Mouse (Mus musculus) heart, adult 8-10 months (tissue): ENCODE measurements around the gene 2610301B20Rik. TPM values are rescaled to one million over a fixed set of nuclear protein-coding genes. Genes with fewer than 3 reads are reported as not detected.
"Not testable (repeated sequence)": the region's sequence is repeated elsewhere in the genome, so short reads cannot be mapped to it uniquely, and the experiment has no call there.

Experiments
- DNase-seq: peaks from one replicate; pipeline ENCODE4 v3.0.0; 2022; ENCODE audit warnings: low spot score
- total RNA-seq, 4 experiments: library from RNA; stranded (reverse); gene quantifications; 2 replicates each; pipeline ENCODE4 v1.2.4; 2022

The 2610301B20Rik gene
- total RNA-seq: 1 to 10 TPM; 6.1 to 9.5 (median 7.2) TPM

- peak; percentile 93 for DNase-seq
Observed at GRCm38 (mm10) chr4:10873920-10874665, at the start of gene 2610301B20Rik. 2610301B20Rik (plus strand) TSS chr4:10874498.

DNA sequence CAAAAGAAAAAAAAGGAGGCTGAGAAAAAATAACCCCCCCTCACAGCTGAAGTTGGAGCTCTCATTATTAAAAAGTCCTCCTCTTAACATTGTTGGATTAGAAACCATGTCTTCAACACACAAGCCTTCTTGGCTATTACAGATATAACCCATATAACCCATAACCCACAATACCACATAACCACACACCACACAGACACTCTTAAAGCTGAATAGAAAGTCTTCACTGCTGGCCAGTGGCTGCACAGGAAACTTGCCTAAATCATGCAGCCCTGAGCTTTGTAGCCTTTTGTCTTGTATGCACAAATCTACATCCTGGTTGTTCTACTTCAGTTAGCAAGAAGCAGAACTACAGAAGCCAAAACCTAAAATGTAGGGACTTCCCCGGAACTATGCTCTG is 41.0 kb upstream of the 2610301B20Rik start:
- DNase-seq: no peak

DNA sequence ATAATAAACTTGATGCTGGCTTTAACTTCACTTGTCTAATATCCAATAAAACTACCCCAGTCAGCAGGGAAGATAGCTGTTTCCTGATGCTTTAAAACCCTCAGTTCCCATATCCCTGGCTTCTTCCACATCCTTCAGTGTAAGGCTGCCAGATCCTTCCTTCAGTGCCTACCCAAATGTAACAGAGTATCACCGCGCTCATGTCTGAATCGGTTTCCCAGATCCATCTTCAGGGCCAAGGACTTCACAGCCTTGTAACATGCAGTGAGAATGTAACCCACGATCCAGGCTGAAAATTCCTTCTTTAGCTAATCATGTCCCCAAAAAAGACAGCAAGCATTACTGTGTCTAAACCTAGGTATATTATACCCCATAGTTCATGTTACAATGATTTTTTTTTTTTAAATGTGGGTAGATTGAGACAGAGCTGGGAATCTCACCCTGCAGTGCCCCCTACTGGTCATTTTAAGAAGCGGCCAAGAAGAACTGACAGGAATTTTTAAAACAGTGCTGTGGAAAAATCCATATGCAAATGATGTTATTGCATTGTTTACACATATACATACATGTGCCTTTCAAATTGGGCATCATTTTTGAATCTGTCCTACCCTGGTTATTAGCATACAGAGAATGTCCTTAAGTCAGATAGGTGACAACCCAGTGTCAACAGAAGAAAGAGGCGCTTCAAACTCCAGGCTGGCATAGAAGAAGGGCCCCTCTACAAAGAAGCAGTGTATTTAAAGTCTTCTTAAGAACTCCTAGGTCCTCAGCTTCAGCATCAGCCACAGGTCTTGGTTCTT is 38.8 kb upstream of the 2610301B20Rik start:
- peak; percentile 3 for DNase-seq

GRCm38 (mm10) chr4:10845848-10846247 is 28.4 kb upstream of the 2610301B20Rik start:
- DNase-seq: no peak

DNA sequence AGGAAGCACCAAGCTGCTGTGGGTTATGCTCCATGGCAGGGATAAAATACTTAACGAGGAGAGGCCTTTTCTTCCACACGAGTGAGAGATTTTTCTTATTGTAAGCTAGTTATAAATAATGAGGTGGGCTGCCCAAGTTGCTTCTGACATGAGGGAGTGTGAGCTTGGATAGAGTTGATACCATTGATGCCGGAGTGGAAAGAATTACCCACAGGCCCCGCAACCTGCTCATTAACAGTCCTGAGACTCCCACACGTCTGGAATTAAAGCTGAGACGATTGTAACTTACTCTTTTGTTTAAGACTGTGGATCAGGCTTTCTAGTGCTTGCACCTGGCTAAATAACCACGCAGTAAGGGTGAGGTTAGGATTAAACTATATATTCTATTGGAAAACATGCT is 24.5 kb upstream of the 2610301B20Rik start:
- no peak for DNase-seq

DNA sequence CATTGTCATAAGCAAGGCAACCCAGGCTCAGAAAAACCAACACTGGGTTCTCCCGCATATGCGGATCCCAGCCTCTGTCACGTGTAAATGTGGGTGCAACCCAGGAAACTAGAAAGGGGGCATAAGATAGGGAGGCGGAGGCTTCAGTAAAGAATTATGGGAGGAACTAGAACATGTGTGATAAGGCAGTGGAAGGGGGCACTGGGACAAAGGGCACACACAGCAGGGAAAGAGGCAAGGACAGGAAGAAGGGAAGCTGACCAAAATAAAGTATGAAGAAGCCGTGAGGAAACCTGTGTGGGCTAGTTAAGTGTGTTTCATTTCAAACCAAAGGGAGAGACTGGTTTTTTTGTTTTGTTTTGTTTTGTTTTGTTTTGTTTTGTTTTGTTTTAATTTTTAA is 23.3 kb upstream of the 2610301B20Rik start:
- DNase-seq: no peak

DNA sequence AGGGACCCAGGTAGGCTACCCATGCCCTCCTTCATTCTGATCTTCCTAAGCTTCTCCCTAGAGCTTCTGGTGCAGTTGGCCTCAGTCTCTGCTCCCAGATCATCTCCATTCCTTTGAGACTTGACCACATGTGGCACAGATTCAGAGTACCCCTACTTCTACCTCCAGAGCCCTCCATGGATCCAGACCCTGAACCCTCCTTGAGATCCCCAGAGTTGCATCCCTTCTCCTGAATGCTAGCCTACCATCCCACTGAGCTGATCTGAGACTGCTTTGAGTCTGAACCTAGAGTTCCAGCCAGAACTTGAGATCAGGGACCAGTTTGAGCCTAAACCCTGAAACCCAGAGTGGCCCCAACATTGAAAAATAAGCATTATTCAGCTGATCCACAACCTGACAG is 15.1 kb upstream of the 2610301B20Rik start:
- DNase-seq: no peak

- no peak for DNase-seq
Observed at GRCm38 (mm10) chr4:10859911-10860581, 14.3 kb upstream of the 2610301B20Rik start.

DNA sequence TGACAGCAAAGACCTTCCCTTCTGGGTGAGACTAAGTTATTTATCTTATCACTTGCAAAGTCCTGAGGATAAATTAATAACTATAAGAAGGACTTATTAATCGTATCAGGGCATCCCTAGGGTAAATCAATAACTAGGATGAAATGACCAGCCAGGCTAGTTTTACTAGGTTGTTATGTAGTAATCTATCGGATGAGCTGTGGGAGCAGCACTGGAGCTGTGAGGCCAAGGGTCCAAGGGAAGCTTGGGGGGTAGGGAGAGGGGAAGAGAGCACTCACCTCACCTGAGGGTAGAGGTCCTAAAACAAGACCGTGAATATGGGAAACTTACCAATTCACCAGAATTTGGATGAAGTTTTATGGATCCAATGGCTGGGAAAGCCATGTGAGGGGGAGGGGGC is 13.5 kb upstream of the 2610301B20Rik start:
- no peak for DNase-seq

DNA sequence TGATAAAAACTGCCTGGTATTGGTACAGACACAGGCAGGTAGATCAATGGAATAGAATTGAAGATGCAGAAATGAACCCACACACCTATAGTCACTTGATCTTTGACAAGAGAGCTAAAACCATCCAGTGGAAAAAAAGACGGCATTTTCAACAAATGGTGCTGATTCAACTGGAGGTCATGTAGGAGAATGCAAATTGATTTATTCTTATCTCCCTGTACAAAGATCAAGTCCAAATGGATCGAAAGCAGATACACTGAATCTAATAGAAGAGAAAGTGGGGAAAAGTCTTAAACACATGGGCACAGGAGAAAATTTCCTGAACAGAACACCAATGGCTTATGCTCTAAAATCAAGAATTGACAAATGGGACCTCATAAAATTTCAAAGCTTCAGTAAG is 11.4 kb upstream of the 2610301B20Rik start:
- not testable (repeated sequence) for DNase-seq

- no peak for DNase-seq
Observed at GRCm38 (mm10) chr4:10872231-10872630, 2.1 kb upstream of the 2610301B20Rik start.

- no peak for DNase-seq
Observed at GRCm38 (mm10) chr4:10872685-10873539, 1.4 kb upstream of the 2610301B20Rik start.

DNA sequence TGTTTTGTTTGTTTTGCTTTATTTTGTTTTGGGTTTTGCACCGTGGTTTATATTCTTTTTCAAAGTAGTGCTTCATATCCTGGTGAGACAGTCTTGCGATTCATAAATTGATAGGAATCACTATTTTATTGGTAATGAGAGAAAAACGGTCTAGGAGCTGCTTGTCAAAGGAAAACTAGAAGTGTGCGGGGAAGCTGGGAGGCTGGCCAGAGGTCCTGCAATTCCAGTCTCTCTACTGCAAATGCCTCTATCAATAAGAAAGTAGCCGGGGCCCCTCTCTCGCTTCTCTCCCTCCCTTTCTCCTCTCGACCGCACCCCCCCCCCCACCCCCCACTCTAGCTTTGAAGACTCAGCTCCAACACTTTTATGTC is 764 bp upstream of the 2610301B20Rik start:
- no peak for DNase-seq

GRCm38 (mm10) chr4:10874718-10875121 is 422 bp downstream of the 2610301B20Rik start:
- peak; percentile 24 for DNase-seq

DNA sequence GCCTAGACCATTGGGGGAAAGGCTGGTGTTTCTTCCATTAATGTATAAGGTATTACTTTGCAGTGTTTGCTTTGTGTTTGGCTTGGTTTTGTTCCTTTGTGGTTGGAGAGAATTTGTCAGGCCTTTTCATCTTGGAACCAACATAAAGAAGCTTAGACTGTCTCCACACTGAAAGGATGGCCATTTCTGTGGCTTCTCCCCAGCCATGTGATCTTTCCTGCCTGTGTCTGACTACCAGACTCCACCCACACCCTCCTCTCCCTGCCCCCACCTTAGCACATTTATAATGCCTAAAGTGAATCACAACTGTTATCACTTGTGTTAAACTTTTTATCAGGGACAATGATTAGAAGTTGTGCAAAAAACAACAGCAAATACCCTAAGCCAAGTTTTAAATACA is 1.1 kb downstream of the 2610301B20Rik start:
- no peak for DNase-seq

DNA sequence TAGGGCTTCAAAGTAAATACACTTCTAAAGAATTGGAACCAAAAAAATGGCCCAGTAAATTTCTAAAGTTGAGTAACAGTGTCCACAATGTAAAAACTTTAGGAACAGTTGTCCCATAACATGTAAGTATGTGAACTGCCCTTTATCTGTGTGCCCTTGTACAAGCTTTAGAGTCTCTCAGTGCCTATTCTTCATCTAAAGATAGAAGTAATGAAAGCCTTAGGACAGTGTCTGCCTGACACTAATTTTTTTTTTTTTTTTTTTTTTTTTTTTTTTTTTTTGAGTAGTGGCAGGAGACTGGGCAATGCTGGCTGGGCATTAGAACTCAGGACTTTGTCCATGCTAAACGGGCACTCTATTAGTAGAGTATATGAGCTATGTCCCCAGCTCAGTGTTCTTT is 2.8 kb downstream of the 2610301B20Rik start:
- DNase-seq: no peak

DNA sequence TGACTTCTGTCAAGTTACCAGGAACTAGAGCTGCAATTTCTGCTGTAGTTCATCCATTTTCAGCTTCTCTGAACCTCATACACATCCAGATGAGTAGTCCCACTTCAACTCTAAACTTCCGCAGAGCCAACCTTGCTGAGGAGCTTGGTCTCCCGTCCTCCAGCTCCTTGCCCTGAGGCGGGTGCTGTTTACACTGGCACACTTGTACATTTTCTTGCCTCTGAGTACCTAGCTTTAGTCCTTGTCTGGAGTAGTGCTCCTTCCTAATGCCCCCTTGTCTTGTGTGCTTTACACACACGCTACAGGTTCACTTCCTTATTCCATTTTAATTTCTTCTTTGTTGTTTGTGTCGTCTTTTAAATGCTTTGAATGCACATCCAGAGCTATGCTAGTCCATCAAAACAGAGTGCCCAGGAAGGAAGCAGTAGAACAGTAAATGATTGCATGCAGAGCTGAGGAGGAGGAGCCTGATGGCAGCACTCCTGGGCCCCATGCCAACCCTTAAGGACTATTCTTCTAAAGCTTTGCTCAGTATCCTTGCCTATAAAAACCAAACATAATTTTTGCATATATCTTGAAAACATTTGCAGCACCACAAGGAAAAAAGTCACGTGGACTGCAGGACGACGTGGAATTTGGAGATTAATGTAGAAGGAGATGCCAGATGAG is 9.6 kb downstream of the 2610301B20Rik start:
- DNase-seq: no peak

GRCm38 (mm10) chr4:10888835-10889234 is 14.5 kb downstream of the 2610301B20Rik start:
- DNase-seq: no peak

DNA sequence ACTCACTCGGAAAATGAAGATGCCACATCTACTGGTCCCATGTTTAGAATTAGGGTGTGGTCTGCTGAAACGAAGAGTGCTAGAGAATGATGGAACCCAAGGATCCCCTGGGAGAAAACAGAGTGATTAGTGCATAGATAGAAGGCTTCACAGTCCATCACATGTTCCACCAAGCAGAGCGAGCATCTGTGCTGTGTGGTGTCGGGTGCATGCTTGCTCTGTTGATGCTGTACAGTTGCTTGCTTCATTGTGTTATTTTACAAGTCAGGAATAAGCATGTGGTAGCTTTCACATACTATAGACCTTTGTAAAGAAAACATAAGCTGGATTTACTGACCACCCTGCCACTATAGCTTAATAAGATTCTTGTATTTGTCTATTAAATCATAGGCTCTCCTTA is 22.0 kb downstream of the 2610301B20Rik start:
- no peak for DNase-seq

DNA sequence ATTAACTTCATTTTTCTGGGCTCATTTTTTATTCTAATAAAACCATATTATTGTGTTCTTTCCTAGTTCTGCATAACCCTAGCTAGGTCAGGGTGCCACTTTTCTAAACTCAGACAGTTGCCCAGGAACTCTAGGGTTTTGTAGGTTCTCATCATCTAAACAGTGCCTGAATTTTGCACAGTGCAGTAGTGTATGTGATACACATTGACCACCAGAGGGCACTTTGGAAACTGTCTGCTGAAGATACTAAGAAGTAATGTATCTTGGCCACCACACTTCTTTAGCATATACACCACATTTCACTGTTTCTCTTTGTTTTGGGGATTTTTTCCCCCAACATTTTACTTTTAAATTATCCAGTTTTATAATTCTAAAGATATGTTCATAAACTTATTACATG is 22.6 kb downstream of the 2610301B20Rik start:
- DNase-seq: no peak

GRCm38 (mm10) chr4:10905234-10905801 is 31.0 kb downstream of the 2610301B20Rik start:
- no peak for DNase-seq
